Mouse (Mus musculus) B cell, adult 2 months (primary cell): ENCODE results near the gene Gm128.

Source experiments
- DNase-seq, 2 experiments: peaks; one replicate each; pipeline ENCODE4 v3.0.0; 2022

Gene Gm128

DNA sequence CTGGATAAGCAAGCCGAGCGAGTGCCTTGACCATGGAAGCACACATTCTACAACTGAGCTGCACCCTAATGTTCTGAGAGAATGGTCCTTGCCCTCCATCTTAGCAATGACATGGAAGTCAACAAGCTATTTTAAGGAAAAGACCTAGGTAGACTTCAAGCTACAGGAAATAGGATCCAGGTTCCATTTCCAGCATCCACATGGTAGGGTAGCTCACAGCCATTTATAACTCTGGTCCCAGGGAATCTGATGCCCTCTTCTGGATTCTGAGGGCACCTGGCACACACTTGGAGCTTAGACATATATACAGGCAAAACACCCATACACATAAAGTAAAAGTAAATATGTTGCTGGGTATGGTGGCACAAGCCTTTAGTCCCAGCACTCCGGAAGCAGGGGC lies 24.7 kb upstream of the Gm128 start:
- DNase-seq = no peak

DNA sequence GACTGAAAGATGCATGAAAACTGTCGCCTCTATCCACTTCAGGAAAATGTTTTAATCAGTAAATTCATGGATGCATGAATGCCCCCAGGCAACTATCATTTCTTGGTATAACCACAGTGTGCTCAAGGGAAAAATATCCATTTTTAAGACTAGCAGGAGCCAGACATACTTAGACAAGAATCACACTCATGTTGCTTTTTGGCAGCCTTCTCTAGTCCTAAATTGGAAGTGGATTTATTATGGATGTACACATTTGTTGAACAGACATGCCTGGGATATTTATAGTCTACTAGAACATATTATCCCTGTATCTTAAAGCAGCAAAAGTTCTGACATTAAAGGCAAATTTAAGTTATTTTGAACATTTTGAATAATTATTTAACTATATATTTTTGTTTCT lies 23.3 kb upstream of the Gm128 start:
- no peak for DNase-seq

DNA sequence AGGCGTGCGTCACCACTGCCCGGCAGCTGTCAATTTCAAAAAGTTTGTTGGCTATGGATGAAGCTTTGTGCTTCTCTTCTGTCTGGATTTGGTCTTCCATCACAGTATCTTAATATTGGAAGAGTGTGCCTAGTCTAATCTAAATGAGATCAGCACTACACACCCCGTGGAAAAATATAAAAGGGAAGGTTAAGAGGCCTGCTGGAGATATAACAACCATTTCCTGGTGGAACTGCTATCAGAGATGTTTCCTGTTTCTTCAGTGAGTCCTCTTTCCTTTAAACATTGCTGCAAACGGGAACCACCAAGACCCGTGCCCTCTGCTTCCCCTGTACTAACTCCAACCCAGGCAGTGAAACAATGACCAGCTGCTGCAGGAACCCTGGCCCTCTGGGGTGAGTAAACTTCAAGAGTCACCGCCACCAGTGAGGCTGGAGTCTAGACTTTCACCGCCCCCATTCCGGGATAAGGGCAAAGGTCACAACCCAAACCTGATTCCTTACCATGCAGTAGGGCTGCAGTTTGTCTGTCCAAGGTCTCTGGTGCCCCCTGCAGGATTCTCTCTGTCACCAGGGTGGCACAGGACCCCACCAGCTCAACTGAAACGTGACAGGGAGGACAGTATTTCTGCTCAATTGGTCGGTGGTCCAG lies 21.8 kb upstream of the Gm128 start:
- DNase-seq = peak; percentile 85 to 87

DNA sequence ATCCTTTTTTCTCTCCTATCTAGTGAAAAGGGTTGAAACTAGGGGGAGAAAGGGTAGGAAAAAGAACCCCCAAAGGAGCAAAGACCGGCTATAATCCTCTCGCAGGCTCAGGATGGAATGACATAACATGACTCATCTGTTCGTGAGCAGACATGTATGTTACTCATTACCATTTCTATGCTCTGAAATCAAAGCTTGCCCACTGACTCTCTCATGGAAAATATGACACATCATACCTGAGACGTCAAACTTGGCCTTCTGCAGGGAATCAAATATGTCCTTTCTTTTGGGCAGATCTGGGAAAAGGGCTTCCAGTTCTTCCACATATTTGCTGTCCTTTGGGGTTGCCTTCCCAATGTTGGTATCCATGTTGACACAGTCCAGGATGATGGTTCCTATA lies 20.6 kb upstream of the Gm128 start:
- DNase-seq = no peak

DNA sequence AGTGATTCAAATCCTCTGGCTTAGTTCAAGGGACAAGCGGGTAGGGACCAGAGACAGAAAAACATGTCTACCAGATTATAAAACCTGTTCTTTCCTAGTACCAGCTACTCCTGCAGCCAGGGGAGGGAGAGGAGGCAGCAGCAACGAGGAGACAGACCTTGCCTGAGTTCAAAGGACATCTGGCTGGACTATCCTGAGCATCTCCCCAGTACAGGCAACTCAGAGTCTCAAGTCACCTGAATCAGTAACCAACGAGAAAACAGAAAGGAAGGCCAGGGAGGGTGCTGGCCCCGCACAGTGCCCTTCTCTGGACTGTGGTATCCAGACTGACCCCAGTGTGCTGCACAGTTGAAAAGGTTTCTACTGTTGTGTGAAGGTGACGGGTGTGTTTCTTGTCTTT lies 15.5 kb upstream of the Gm128 start:
- DNase-seq = no peak

DNA sequence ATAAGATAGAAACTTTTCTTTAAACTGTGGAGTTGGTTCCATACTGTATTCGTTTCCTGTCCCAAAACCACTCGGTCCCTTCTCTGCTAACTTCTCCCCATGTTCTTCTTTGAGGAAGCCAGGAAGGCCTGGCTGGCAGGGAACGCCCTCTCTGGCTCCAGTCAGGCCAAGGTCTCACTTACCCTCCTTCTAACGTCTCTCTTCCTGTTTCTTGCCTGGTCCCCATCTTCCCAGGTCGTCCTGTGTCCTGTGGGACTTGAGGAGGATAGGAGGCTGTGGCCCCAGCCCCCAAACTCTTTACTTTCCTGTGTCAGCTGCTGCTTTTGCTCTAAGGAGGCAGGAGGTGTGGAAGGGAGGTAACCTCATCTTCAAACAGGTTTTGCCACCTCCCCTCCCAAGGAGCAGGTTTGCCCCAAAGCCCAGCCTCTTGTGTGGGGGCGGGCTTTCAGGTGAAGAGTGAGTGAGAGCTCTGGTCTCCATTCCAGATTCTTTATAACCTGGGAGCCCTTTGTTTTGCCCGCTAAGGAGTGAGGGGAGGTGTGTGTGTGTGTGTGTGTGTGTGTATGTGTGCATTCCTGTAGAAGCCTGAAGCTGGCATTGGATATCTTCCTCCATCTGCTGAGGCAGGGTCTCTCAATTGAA lies 9.5 kb upstream of the Gm128 start, which contains the start of gene Bnipl:
Gene Bnipl (minus strand): TSS at position 411 of the 642 bp plus-strand sequence.
- no peak for DNase-seq

DNA sequence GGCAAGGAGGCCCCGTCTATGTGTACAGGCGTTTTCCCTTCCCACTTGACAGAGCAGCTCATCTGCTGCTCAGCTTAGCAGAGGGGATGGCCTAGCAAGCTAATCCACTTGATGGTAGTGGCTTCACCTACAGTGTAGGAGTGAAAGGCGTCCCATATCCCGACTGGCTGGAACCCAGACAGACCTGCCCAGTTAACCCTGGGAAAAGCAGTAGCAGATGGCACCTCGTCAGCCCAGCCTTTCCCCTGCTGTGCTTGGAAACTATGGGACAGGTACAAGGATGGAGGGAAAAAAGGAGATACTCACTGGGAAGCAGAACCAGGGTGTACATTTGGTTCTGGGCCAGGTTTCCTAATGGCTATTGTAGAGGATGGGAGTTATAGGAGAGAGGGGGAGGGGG lies 9.0 kb upstream of the Gm128 start:
- no peak for DNase-seq

DNA sequence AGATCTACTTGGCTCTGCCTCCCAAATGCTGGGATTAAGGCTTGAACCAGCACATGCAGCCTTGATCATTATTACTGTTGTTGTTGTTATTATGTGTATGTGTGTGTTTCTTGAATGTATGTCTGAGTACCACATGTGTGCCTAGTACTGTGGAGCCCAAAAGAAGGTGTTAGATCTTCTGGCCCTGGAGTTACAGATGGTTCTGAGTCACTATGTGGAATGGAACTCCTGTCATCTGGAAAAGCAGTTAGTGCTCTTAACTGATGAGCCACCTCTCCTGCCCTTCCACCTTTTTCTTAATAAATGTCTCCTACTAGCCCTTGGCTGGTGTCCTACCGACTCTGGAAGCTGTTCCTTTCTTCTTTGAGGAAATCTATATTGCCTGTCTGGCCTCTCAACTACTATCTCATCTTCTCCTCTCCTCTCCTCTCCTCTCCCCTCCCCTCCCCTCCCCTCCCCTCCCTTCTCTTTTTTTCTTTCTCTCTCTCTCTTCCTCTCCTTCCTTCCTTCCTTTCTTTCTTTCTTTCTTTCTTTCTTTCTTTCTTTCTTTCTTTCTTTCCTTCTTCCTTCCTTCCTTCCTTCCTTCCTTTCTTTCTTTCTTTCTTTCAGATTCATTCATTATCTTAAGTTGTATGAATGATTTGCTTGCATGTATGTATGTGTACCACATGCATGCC lies 6.4 kb upstream of the Gm128 start:
- no peak for DNase-seq

DNA sequence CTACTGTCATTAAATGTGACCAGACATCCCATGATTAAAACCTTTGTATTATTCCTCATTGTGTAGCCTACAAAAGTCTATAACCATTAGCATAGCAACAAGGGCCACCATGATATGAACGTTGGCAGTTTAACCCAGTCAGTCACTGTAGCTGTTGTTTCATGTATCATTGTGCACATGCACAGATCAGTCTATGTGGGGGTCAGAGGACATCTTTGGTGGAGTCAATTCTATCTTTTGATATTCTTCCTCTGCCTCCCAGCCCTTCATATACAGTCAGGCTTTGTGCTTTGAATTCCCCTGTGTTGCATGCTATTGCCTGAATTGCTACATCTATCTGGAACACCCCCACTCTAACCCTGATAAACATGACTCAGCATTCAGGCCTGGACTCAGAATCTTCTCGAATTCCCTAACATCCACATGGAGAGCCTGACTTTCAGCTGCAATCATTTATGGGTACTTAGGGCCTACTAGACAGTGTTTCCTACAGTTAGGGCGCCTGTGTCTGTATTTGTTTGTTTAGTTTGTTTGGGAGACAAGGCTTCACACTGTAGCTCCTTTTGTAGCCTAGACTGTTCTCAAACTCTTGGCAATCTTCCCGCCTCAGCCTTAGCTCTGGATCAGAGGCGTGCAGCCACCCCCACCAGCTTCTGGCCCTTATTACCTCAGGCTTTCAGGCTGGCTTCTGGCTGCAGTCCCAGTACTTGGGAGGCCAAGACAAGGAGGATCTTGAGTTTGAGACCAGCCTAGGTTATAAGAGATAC lies 5.2 kb upstream of the Gm128 start:
- no peak for DNase-seq

DNA sequence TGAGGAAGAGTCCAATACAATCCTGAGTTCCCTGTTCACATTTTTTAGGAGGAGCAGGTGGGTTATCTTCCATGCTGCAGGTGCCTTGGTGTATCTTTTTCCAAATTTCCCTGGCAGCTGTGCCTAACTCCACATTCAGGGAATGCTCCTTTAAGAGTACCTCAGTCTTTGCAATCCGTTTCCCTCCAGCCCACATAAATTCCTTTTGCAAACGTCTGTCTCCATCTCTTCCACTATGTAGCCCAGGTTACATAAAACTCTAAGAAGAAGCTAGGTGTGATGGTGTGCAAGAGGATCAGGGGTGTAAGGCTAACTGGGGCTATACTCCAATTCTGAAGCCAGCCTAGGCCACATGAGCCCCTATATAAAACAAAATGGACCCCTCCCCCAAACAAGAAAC lies 1.7 kb upstream of the Gm128 start:
- DNase-seq = no peak

DNA sequence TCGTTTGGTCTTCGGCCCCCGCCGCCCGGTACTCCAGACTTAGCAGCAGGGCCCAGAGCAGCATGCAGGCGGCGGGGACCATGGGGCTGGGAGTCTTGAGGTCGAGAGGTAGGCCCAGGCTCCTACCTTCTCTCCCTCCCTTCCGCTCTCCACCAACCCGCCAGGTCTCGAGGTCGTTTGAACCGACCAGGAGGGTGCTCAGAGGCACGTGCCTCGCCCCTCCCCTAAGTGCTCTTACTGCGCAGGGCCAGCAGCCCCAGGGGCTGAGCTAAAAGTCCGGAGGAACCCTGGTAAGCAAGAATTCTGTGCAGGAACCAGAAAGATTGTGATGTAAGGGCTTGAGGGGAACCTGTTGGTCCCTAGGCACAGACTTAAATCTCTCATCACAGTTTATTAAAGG lies 498 bp downstream of the Gm128 start:
- DNase-seq = no peak

DNA sequence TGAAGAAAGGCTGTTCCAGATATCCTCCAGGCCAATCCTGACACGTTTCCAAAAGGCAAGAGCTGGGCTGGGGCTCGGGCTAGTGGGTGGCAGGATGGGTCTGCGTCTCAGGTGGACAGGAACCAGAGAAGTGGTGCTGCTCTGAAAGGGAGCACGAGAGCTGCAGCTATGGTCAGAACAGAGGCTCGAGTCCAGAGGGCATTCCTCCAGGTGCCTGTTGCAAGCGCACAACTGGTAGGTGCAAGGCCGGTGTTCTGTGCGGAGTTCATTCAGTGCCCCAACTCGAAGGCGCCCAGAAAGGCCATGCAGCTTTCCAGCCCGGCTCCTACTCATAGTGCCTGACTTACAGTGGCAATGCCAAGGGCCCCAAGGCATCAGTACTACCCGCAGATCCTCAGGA lies 1.4 kb downstream of the Gm128 start:
- no peak for DNase-seq

DNA sequence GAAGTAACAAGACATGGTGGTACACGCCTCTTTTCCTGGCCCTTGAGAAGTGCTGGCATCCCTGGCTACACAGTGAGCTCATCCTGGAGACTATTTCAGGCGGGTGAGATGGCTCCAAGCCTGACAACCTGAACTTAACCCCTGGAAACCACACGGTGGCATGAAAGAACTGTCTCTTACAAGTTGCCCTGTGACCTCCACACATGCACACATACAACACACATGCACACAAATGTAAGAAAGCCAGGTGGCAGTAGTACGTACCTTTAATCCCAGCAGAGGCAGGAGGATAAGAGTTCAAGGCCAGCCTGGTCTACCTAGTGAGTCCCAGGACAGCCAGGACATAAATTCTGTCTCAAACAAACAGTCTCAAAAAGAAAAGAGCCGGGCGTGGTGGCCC lies 2.4 kb downstream of the Gm128 start:
- no peak for DNase-seq

DNA sequence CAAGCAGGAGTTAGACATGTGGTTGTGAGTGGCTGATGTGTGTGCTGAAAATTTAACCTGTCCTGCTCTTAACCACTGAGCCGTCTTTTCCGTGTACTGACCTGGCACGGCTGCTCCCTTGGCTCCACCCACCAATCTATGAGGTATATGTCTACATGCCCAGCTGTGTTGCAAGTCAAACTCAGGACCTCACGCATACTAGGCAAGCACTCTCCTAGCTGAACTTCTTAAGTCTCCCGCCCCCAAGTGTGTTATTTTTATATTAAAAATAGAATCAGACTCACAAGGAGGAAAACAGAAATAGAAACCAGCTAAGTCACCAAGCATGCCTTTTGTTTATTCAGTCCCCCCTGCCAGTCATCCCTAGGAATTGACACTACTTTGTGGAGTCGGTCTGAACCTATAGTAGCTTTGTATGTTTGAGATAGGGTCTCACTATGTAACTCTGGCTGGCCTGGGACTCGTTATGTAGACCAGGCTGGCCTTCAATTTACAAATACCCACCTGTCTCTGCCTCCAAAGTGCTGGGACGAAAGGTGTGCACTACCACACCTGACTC lies 3.8 kb downstream of the Gm128 start:
- no peak for DNase-seq

DNA sequence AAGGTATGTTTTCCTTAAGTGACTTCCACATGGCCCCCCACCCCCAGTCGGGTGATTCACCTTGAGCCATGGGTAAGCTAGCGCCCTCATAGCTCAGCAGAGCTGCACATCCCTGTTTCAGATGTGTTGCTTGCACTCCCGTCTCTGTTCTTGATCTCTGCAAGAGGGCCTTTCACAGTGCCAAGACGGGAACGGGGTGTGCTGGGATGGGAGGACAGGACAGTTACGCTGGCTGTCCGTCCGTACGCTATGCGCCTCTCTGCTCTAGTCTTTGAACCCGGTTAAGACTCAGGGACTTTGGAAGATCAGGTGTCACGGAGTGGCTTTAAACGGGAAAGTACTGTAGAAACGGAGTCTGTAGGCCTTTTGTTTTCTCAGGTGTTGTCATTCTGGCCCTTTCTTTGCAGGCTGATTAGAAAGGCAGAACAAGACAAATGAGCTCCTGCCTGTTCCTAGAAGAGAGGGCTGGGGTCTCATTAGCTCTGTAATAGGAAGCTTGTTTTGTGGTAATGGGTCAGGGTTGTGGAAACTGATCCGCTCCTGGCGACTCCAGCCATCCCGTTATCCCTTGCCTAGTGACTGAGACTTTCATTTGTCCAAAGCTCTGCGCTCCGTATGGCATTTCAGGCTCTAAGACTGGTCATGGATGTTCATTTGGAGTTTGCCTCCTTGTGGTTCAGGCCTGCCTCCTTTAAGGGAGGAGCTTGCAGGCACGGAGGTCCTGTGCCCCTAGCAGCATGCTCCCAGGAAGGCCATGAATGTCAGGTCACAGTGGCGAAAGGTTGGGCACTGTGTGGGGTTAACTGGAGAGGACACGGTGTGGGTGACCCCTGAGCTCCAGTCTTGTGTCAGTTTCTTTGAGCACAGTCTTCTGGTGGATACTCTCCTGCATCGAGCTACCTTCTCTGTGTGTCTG lies 5.8 kb downstream of the Gm128 start:
- no peak for DNase-seq

DNA sequence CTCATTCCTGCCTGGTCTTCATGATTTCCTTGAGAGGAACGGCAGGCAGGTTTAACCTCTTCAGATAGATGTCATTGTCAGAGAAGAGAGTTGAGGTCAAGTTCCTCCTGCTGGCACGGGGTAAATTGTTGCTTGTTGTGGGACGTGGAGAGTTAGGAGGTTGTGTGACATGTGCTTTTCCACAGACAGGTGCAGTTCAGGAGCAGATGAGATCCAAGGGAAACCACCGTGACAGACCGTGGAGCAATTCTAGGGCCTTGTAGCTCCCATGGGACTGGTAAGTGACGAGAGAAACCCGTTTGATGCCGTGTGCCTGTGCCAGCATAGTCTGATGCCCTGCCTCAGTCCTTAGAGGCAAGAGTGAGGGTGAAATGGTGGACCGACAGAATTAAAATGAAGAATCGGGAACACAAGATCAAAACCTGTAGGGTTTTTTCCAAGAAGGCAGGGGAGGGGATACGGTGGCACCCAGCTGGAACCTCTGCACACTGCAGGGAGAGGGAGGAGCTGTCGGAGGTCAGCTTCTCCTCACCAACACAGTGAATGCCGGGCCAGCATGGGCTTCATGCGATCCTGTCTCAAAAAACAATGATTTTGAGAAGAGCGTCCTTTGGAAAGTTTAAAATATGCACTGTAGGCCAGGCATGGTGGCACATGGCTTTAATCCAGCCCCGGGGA lies 8.0 kb downstream of the Gm128 start:
- peak in 1 of 2 experiments; percentile 4 for DNase-seq

DNA sequence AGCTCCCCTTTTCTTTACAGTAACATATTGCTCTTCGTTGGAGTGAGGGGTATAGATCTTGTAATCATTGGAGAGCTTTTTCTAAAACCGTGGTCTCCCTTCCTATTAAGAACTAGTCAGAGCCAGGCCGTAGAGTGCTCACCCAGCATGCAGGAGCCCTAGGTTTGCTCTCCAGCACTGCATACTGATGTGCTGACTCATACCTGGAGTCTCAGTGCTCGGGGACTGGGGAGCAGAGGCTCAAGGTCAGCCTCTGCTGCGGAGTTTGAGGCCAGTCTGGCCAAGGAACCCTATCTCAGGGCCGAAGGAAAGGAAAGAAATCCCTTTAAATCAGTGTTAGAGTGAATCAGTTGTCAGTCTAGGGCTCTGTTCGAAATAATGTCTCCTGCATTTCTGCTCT lies 8.6 kb downstream of the Gm128 start:
- DNase-seq = no peak

DNA sequence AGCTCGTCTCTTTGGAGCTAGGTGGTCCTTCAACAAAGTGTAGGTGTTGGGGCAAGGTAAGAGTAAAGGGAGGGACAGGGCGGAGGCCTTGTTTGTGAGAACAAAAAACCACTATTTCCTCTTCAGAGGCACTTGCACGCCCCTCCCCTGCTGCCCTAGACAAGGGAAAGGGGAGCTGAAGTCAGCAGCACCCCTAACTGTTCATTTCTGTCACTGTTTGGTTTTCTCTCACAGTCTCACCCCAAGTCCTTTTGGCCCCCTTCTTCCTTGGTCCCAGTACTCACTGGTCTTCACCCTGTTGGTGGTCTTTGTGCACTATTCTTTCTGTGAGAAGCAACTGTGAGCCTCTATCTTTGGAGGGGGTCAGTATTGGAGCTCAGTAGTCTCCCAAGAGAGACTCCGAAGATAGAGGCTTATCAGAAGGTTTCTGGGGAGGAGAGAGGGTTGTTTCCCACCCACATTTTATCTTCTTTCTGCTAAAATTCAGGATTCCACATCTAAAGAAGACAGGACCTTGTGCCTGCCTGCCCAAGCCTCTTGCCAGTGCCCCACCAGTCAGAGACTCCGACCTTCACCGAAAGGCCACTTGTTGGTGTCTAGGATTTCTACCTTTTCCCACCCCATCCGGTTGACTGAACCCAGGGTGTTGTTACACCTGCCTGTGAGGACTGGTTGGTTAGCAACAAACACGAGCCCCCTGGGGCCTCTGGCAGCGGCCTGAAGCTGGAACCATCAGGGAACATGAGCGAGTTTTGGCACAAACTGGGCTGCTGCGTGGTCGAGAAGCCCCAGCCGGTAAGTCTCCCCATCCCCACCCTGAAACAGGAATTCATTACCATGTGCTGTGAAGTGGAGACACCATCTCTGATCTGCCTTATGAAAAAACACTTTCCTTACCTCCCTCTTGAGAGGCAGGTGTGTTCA lies 9.8 kb downstream of the Gm128 start, which contains the start of gene Mllt11:
Gene Mllt11 (minus strand): TSS at position 874 of the 924 bp plus-strand sequence.
- DNase-seq = peak; percentile 50 to 54

DNA sequence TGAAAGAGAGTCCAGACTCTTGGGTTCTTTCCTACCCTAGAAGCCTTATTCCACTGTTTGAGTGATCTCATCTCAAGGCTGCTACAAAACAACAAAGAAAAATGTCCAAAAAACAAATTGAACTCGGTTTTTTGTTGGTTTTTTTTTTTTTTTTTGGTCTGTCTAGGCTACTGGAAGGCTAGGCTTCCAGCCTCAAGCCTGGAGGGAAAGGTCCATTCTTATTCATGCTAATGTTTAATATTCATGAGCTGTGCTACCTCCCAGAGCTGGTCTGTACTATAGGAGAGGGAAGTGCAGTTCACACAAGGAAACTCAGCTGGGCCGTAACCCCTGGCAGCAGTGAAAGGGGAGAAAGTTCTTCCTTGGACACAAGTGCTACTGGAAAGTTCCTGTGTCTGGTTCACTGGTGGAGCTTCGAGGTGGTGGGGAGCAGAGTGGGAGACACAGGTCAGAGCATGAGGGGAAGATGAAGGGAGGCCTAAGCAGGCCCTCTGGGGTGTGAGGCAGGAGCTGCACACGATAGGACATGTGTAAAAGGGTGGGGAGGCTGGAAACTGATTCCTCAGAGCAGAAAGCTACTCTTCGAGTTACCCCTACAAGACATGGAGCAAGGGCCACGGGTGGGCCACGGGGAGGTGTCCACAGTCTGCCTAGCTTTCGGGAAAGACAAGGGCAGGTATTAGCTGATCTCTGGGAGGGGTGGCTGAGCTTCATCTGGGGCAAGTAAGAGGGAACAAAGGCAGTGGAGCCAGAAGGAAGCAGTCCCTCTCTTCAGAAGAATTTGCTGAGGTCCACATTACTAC lies 10.7 kb downstream of the Gm128 start:
- peak; percentile 29 to 31 for DNase-seq
